Mouse (Mus musculus) forebrain, embryonic 15.5 days (tissue): ENCODE results near the gene Hils1. TPM values are rescaled to one million over a fixed set of nuclear protein-coding genes. Genes with fewer than 3 reads are reported as not detected.

Experiments used
- ATAC-seq: fragments of 200-750 bp; cut with Nextera tagmentation; replicated peaks from 2 replicates; pipeline ENCODE4 v1.8.0; 2017; ENCODE audit warnings: mild to moderate bottlenecking, moderate TSS enrichment, moderate library complexity
- H3K27ac ChIP-seq: fragments of 300-500 bp; sonication (generic); replicated peaks from 2 replicates; pipeline ENCODE4 v1.5.1; 2015; ENCODE audit warnings: mild to moderate bottlenecking, inconsistent platforms
- H3K27me3 ChIP-seq: fragments of 300-500 bp; sonication (generic); 2 replicates; pipeline ENCODE4 v1.6.1; 2015; ENCODE audit warnings: inconsistent platforms
- H3K36me3 ChIP-seq: fragments of 300-500 bp; sonication (generic); 2 replicates; pipeline ENCODE4 v1.6.1; 2015; ENCODE audit warnings: mild to moderate bottlenecking, inconsistent platforms
- H3K4me1 ChIP-seq: fragments of 300-500 bp; sonication (generic); 2 replicates; pipeline ENCODE4 v1.6.1; 2015; ENCODE audit warnings: inconsistent platforms
- H3K4me2 ChIP-seq: fragments of 300-500 bp; sonication (generic); replicated peaks from 2 replicates; pipeline ENCODE4 v1.6.1; 2015; ENCODE audit warnings: mild to moderate bottlenecking, inconsistent platforms
- H3K4me3 ChIP-seq: fragments of 300-500 bp; sonication (generic); 2 replicates; pipeline ENCODE4 v1.5.1; 2015; ENCODE audit warnings: mild to moderate bottlenecking, inconsistent platforms
- H3K9ac ChIP-seq: fragments of 300-500 bp; sonication (generic); replicated peaks from 2 replicates; pipeline ENCODE4 v1.6.1; 2015; ENCODE audit warnings: mild to moderate bottlenecking, inconsistent platforms
- H3K9me3 ChIP-seq: fragments of 300-500 bp; sonication (generic); 2 replicates; pipeline ENCODE4 v1.6.1; 2016; ENCODE audit warnings: inconsistent platforms
- whole genome bisulfite sequencing: fragments of 180-500 bp; shearing (Covaris S2); methylation state at CpG from one replicate; pipeline ENCODE4 v1.1.7; 2015; ENCODE audit warnings: mixed read lengths; 5-methylcytosine and 5-hydroxymethylcytosine counted together
- polyA plus RNA-seq: library from polyadenylated mRNA; unstranded; fragments of >200 nt; fragmentation: Nextera tagmentation; extraction: Ambion mirVana; gene quantifications from 2 replicates; pipeline ENCODE4 v1.2.1, GENCODE M21; 2015

Hils1 gene
- polyA plus RNA-seq, 1 experiment from 2014 or later: not detected

DNA sequence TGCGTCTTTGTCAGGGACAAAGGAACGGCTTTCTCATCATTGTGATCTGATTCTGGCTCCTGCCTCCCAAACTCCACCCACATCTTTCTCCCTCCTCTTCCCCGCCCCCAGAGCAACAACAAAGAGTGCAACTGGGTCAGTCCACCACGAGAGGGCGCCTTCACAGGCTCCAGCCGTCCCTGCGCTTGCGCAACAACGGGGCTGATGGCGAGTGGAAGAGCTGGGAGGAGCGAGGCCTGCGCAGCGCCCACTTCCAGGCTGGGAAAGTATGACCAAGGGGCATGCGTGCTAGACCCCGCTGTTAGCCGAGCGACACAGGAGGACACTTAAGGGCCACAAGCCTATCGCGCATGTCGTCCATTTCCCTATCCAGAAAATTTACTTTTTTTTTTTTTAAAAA is 11.6 kb downstream of the Hils1 start:
- H3K4me2 ChIP-seq: peak overlapping the region; percentile 51
- peaks cover 17% of the 10 kb centered on the region for H3K4me1 ChIP-seq
- peak overlapping the region; percentile 97 for H3K27ac ChIP-seq
- H3K27me3 ChIP-seq: no peaks in the 10 kb centered on the region
- H3K4me3 ChIP-seq: peak overlapping the region; percentile 33
- peak overlapping the region; percentile 49 for H3K9ac ChIP-seq
- ATAC-seq: peak; percentile 96
- no peaks in the 10 kb centered on the region for H3K36me3 ChIP-seq
- no peaks in the 10 kb centered on the region for H3K9me3 ChIP-seq
- WGBS: 0% methylated on average over 20 of the region's 20 CpGs

GRCm38 (mm10) chr11:94979462-94980179 is 12.2 kb downstream of the Hils1 start:
- peak overlapping the region; percentile 33 for H3K9ac ChIP-seq
- ATAC-seq: peak; percentile 23; the same call in 1 of the 2 replicates
- H3K4me3 ChIP-seq: peak overlapping the region; percentile 33
- H3K4me2 ChIP-seq: peak overlapping the region; percentile 51
- no peaks in the 10 kb centered on the region for H3K36me3 ChIP-seq
- no peaks in the 10 kb centered on the region for H3K27me3 ChIP-seq
- H3K27ac ChIP-seq: peak overlapping the region; percentile 97
- WGBS: 77% methylated on average over 11 of the region's 11 CpGs
- no peaks in the 10 kb centered on the region for H3K9me3 ChIP-seq
- H3K4me1 ChIP-seq: peaks cover 17% of the 10 kb centered on the region

GRCm38 (mm10) chr11:94985140-94985539 is 17.7 kb downstream of the Hils1 start:
- H3K36me3 ChIP-seq: no peaks in the 10 kb centered on the region
- ATAC-seq: no peak
- H3K9me3 ChIP-seq: no peaks in the 10 kb centered on the region
- H3K9ac ChIP-seq: no peak overlapping the region
- WGBS: 50% methylated on average over 1 of the region's 1 CpGs
- peaks cover 21% of the 10 kb centered on the region for H3K4me1 ChIP-seq
- H3K27ac ChIP-seq: no peak overlapping the region
- H3K4me3 ChIP-seq: no peak overlapping the region
- H3K4me2 ChIP-seq: no peak overlapping the region
- H3K27me3 ChIP-seq: no peaks in the 10 kb centered on the region

- no peaks in the 10 kb centered on the region for H3K27me3 ChIP-seq
- peaks cover 27% of the 10 kb centered on the region for H3K4me1 ChIP-seq
- no peaks in the 10 kb centered on the region for H3K36me3 ChIP-seq
- H3K9ac ChIP-seq: no peak overlapping the region
- WGBS: 76% methylated on average over 5 of the region's 5 CpGs
- H3K9me3 ChIP-seq: no peaks in the 10 kb centered on the region
- no peak overlapping the region for H3K4me3 ChIP-seq
- H3K4me2 ChIP-seq: no peak overlapping the region
- ATAC-seq: no peak
- no peak overlapping the region for H3K27ac ChIP-seq
Measured at GRCm38 (mm10) chr11:94985822-94986221, 18.4 kb downstream of the Hils1 start.

- Histone ChIP-seq H3K9ac (no peak overlapping the region), H3K36me3 (no peaks in the 10 kb centered on the region), H3K4me3 (no peak overlapping the region), H3K4me2 (no peak overlapping the region), H3K27me3 (no peaks in the 10 kb centered on the region), H3K27ac (no peak overlapping the region), H3K4me1 (peaks cover 27% of the 10 kb centered on the region), H3K9me3 (no peaks in the 10 kb centered on the region)
- WGBS: 80% methylated on average over 2 of the region's 2 CpGs
- ATAC-seq: no peak
Measured at GRCm38 (mm10) chr11:94986435-94986834, 19.0 kb downstream of the Hils1 start.

DNA sequence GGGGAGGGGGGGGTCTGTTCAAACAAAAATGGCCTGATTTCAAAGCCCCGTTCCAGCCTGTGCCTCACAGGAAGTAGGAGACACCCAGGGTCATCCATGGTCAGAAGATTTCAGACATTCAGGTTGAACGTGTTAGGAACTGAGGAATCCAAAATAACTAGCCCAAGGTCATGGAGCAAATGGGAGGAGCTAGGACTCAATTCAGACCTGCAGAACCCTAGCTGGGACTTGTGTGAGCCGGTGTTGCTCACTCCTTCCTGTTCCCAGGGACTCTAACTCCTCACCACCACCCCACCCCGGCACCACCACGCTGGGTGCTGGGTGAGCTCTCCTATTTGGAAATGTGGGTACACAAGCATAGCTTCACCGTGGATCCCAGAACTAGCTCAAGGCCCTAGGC is 19.9 kb downstream of the Hils1 start:
- H3K4me2 ChIP-seq: no peak overlapping the region
- H3K27me3 ChIP-seq: no peaks in the 10 kb centered on the region
- H3K9me3 ChIP-seq: no peaks in the 10 kb centered on the region
- no peak overlapping the region for H3K9ac ChIP-seq
- no peak overlapping the region for H3K27ac ChIP-seq
- H3K4me3 ChIP-seq: no peak overlapping the region
- H3K4me1 ChIP-seq: peaks cover 30% of the 10 kb centered on the region
- H3K36me3 ChIP-seq: no peaks in the 10 kb centered on the region
- WGBS: 55% methylated on average over 6 of the region's 6 CpGs
- ATAC-seq: no peak

DNA sequence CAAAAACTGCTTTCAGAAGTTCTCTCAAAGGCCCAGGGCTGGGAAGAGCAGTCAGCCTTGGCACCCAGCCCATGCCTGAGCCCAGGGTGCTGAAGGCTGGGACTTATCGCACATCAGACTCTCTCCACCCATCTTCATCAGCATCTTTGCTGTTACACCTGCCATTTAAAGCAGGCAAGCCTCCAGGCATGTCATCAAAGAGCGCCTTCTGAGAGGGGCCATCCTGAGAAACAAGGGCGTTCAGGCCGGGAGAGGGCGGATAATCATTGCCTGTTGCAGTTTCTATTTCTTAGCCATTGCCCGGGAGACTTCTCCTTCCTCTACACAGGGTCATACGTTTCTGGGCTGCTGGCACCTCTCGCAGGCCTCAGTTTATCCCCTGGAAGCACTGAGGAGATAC is 20.5 kb downstream of the Hils1 start:
- Histone ChIP-seq H3K4me3 (no peak overlapping the region), H3K9ac (no peak overlapping the region), H3K4me2 (no peak overlapping the region), H3K9me3 (no peaks in the 10 kb centered on the region), H3K4me1 (peaks cover 35% of the 10 kb centered on the region), H3K27ac (no peak overlapping the region), H3K27me3 (no peaks in the 10 kb centered on the region), H3K36me3 (no peaks in the 10 kb centered on the region)
- 85% methylated on average over 8 of the region's 8 CpGs for WGBS
- no peak for ATAC-seq

DNA sequence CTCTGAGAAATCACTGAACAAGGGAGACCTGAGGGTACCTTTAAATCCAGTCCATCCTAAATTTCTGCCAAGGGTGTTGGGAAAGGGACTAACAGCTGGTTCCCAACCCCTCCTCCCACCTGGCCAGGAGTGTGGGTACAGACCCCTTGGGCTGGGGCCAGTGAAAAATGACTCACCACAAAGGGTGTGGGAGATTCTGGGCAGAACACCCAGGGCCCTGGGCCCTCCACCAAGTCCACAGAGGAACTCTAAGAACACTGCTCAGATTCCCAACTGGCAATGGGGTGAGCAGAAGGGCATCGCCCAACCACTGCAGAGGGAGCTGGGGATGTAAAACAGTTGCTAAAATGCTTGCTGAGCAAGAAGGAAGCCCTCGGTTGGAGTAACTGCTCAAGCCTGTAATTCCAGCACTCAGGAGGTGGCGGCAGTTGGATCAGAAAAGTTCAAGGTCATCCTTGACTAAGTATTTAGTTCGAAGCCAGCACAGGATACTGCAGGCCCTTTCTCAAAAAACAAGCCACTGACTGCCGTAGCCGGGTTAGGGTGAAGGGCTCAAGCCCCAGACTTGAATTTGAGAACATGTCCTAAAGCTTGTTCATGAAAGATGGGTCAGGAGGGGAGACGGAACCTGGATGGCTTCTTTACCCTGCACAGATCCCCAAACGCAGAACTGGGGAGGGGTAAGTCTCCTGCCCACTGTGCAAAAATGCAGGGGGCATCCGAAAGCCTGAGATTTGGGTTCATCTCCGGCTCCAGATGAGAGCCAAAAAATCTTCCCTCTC is 21.6 kb downstream of the Hils1 start:
- Histone ChIP-seq H3K9me3 (no peaks in the 10 kb centered on the region), H3K4me1 (peaks cover 47% of the 10 kb centered on the region), H3K9ac (peak overlapping the region; percentile 69), H3K36me3 (no peaks in the 10 kb centered on the region), H3K27me3 (no peaks in the 10 kb centered on the region), H3K27ac (peak overlapping the region; percentile 96), H3K4me3 (peak overlapping the region; percentile 95), H3K4me2 (peak overlapping the region; percentile 96)
- WGBS: 16% methylated on average over 10 of the region's 10 CpGs
- ATAC-seq: no peak

- H3K4me2 ChIP-seq: peak overlapping the region; percentile 96
- H3K9ac ChIP-seq: peak overlapping the region; percentile 69
- peak overlapping the region; percentile 96 for H3K27ac ChIP-seq
- H3K4me1 ChIP-seq: peaks cover 53% of the 10 kb centered on the region
- H3K27me3 ChIP-seq: no peaks in the 10 kb centered on the region
- WGBS: under 1% methylated on average over 12 of the region's 12 CpGs
- peak; percentile 67 for ATAC-seq
- no peaks in the 10 kb centered on the region for H3K36me3 ChIP-seq
- H3K9me3 ChIP-seq: no peaks in the 10 kb centered on the region
- peak overlapping the region; percentile 95 for H3K4me3 ChIP-seq
Measured at GRCm38 (mm10) chr11:94989562-94990017, 22.2 kb downstream of the Hils1 start.

DNA sequence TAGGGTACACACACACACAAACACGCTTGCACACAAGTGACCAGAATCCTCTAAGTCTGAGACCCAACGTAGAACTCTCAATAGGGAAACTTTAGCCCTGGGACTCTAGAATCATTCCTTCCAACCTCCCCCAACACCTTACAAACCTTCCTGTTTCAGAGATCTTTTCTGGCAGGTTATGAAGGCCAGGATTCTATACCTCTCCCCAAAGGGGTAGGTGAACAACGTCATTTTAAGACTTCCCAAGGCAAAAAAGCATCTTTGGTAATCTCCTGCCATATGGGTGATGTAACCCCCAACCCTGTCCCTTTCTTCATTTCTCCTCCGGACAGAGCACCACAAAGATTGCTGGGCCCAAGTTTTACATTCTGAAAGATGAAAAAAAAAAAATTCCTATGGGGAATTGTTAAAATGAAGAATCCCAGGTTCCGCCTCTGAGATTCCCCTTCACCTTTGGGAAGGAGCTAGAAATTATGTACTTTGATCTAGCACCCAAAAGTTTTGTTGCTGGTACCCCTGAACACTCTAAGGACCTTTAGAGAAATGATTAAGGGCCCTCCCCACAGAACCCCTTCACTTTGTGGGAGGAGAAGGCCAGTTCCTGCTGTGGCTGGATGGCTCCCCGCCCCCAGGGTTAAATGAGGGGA is 22.8 kb downstream of the Hils1 start:
- peaks cover 59% of the 10 kb centered on the region for H3K4me1 ChIP-seq
- WGBS: 42% methylated on average over 6 of the region's 6 CpGs

GRCm38 (mm10) chr11:94990749-94991577 is 23.6 kb downstream of the Hils1 start, which contains the start of gene Ppp1r9b:
Ppp1r9b (plus strand) TSS chr11:94991035.
- Histone ChIP-seq H3K4me2 (peak within 1 kb of the TSS; percentile 96), H3K4me3 (peak within 1 kb of the TSS; percentile 95), H3K9me3 (no peaks in the 10 kb centered on the region), H3K9ac (peak within 1 kb of the TSS; percentile 97), H3K36me3 (no peaks in the 10 kb centered on the region), H3K4me1 (peaks cover 67% of the 10 kb centered on the region), H3K27me3 (no peaks in the 10 kb centered on the region), H3K27ac (peak within 1 kb of the TSS; percentile 96)
- WGBS: under 1% methylated on average over 48 of the region's 69 CpGs
- peak; percentile 83 for ATAC-seq

More for the DNA sequence above, 22.8 kb downstream of the Hils1 start:
- Histone ChIP-seq H3K4me2 (peak overlapping the region; percentile 96), H3K36me3 (no peaks in the 10 kb centered on the region), H3K9me3 (no peaks in the 10 kb centered on the region), H3K27me3 (no peaks in the 10 kb centered on the region), H3K27ac (peak overlapping the region; percentile 96), H3K9ac (peak overlapping the region; percentile 97), H3K4me3 (peak overlapping the region; percentile 95)
- ATAC-seq: peak; percentile 5; the same call in 1 of the 2 replicates
